Mouse (Mus musculus) E14TG2a.4 (cell line): ENCODE data around the gene Fbxo8.

ENCODE experiments used
- CTCF ChIP-seq: conservative IDR thresholded peaks from 2 replicates; pipeline ENCODE4 v1.5.1; 2014; ENCODE audit warnings: low read length
- NANOG ChIP-seq: IDR thresholded peaks from 2 replicates; pipeline ENCODE4 v1.6.1; 2014; ENCODE audit warnings: borderline replicate concordance, low read length, mixed read lengths
- POU5F1 ChIP-seq: IDR thresholded peaks from 2 replicates; pipeline ENCODE4 v1.6.1; 2014; ENCODE audit warnings: low read length, borderline replicate concordance

- no peak for TF ChIP-seq CTCF
- no peak for TF ChIP-seq POU5F1
- TF ChIP-seq NANOG, result no peak
Observed at GRCm38 (mm10) chr8:56552045-56552444, 1.2 kb downstream of the Fbxo8 start.
